Mouse (Mus musculus): ENCODE measurements around the gene Abcd1.

The Abcd1 gene

DNA sequence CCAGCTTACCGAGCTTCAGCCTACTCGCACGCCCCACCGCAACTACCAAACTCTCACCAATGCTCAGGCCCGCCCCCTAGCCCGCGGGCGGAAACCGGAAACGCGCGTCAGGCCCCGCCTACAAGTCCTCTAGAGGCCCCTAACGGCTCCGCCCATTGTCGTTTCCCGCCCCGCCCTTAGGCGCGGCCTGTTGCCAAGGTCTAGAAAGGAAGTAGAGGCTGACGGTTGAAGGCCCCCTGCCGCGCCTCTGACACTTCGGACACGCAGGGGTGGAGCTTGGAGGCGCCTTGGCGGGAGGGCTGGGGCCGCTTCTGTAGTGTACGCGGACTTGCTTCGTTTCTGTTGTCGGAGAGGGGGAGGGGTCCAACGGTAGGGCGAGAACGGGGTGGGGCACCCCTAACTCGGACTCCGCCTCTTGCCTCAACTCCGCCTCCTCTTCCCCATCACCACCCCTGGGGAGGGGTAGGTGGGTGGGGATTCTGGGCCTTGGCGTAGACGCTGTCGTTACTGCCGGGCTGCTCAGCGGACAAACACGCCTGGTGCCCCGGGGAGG, at the start of gene Abcd1, which contains the start of gene Bcap31:
TSS of gene Abcd1 (plus strand) at position 489 of the 553 bp plus-strand sequence.
TSS of gene Bcap31 (minus strand) at position 67 of the 553 bp plus-strand sequence.
- DNase-seq (ENCODE audit: low spot score in 2 of 2), result peak; percentile 78 to 89

DNA sequence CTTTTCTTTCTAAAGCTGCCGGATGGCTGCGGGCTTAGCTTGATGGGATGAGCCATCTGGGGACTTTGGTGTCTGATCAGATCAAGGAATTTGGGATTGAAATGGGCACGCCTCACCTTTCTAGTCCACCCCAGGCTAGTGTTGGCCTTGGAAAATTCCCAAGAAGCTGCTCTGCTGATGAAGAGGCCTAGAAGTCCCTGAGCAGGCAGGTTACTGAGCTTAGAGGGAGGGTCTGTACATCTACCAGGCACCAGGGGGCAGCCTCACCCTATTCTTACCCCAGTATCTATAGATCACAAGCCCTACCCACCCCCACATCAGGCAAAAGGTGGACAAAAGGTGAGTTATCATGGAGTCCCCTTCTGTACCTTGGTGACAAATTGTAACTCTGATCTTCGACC, 44.4 kb upstream of the Abcd1 start:
- DNase-seq (ENCODE audit: low spot score in 2 of 2), result peak; percentile 31 to 43

DNA sequence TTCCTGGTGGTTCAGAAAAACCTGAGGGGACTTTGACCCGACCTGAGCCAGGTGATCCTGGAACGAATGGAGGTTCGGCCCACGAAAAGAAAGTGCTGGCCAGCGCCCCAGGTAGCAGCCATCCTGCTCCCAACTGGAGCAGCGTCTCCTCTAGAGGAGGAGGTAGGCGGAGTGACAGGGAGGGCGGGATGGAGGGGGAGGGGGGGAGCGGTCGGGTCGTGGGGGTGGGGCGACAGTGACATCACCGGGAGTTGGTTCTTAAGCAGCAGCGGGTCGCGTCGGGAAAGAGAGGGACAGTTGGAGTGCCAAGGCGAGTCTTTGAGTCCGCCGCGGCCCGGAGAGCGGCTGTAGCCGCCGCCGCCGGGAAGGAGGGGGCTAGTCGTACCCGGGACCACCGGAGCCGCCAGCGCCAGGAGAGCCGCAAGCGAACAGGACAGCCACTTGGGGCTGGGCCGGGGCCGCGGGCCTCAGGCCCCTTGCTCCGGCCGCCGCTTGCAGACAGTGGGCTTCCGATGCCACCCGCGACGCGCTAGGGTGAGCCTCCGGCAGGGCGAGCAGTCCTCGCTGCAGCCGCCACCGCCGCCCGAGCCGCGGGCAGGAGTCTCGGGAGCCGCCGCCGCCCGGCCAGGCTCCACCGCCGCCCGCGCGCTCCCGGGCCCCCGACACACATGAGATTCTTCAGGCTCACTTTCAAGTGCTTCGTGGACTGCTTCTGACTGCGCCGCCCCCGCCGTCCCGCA, 43.3 kb upstream of the Abcd1 start, which contains the start of gene Slc6a8:
TSS of gene Slc6a8 (plus strand) at position 272 of the 740 bp plus-strand sequence.
- peak; percentile 46 to 59 for DNase-seq (ENCODE audit: low spot score in 2 of 2)

DNA sequence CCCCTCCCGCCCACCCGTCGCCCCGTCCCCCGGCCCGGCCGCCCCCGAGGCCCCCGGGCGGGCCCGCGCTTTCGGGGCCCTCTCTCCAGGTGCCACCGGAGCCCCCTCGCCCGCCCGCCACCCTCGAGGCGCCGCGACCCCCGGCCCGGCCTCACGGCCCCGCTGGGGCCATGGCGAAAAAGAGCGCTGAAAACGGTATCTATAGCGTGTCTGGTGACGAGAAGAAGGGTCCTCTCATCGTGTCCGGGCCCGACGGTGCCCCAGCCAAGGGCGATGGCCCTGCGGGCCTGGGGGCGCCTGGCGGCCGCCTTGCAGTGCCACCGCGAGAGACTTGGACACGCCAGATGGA, 42.8 kb upstream of the Abcd1 start:
- no peak for DNase-seq (ENCODE audit: low spot score in 2 of 2)

DNA sequence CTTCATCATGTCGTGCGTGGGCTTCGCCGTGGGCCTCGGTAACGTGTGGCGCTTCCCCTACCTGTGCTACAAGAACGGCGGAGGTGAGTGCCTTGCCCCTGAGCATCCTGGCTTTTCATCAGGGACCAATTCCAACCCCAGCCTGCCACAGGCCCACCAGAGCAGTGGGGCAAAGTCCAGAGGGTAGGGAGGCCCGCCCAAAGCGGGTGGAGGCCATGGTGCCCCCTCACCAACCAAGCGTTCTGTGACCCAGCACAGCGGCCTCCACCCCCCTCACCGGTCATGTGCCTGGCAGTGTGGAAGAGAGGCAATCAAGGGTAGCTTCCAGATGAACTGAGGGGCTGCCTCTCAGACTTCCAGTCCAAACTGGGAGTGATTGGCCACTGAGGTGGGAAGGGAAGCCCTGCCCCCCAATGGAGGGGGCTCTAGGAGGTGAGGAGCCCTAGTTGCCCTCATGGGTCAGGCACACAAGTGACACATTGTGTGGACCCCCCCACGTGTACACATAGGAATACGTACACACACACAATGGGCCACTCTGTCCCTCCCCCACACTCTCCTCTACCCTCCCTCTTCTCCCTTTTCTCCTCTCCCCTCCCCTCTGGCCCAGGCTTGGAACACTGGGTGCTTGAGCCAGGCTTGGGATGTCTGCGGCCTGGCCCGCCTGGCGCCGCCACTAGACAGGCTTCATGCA, 42.3 kb upstream of the Abcd1 start:
- no peak for DNase-seq (ENCODE audit: low spot score in 2 of 2)

DNA sequence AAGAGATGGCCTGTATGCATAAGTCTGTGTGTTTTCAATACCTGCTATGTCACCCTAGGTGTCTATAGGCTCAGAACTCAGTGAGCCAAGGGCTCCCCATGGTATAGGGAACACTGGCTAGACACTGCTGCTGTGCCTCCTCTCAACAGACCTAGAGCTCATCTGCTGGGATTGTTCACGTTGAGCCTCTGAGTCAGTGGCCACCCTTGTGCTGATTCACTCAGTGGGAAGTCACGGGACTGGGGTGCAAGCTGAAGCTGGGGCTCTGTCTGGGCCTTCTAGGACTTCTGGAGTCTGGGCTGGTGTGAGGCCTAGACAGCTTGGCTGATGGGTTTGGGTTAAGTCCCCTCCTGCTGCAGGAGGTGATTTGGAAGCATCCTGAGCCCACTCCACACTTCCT, 41.2 kb upstream of the Abcd1 start:
- peak; percentile 22 to 27 for DNase-seq (ENCODE audit: low spot score in 2 of 2)

DNA sequence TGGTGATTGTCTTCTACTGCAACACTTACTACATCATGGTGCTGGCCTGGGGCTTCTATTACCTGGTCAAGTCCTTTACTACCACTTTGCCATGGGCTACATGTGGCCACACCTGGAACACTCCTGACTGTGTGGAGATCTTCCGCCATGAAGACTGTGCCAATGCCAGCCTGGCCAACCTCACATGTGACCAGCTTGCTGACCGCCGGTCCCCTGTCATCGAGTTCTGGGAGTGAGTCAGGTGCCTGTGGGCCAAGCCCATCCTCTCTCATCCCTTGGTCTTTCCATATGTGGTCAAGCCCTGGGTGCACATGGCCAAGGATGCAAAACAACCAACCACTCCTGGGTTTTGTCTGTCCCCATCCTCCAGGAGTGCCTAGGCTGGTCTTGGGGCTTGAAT, 39.7 kb upstream of the Abcd1 start:
- no peak for DNase-seq (ENCODE audit: low spot score in 2 of 2)

DNA sequence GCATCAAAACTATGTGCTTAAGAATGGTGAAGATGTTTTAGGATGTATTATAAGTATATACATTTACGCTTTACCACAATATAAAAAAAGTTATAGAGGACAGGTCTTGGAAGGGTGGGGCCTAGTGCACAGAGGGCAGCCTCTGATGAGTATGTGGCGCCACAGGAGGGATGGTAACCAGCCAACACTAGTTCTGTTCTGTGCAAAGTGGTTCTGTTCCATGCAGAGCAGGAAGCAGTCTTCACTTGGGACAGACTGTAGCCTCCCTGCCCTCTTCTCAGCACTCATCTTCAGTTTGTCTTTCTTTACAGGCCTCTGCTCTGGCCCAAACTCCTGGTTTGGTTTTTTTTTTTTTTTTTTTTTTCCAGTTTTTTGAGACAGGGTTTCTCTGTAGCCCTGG, 32.2 kb upstream of the Abcd1 start:
- DNase-seq (ENCODE audit: low spot score in 2 of 2), result no peak

DNA sequence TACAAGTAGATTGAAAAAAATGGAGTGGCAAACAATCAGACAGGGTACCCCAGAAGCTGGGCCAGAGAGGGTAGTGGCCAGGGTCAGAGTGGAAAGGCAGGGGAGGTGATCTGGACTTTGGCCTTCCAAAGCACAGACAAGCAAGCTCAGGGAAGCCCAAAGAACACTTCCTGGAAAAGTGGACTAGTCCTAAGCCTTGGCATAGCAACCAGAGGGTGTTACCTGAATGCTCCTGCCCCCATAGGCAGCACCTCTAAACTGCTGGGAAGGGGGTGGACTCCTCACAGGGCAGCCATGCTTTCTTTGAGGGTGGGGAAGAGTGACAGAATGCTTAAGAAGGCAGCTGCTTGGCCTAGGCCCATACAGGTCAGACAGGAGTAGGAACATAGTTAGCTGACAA, 31.4 kb upstream of the Abcd1 start:
- no peak for DNase-seq (ENCODE audit: low spot score in 2 of 2)

DNA sequence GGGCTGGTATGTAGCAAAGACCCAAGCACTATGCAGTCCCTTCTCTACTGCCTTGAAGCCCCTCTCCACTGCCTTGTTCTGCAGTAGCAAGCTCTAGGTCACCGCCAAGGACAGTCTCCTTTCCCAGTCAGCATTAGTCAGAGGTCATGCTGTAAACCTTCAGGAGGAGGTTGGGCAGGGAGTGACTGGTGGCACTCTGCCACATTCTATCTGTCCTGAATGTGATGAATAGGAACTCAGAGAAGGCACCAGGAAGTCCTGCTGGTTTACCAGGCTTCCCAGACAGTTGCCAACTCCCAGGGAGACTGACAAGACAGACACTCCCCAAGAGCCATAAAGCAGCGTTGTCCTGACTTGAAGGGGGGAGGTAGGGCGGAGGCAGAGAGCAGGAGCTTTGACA, 30.8 kb upstream of the Abcd1 start:
- DNase-seq (ENCODE audit: low spot score in 2 of 2), result no peak

DNA sequence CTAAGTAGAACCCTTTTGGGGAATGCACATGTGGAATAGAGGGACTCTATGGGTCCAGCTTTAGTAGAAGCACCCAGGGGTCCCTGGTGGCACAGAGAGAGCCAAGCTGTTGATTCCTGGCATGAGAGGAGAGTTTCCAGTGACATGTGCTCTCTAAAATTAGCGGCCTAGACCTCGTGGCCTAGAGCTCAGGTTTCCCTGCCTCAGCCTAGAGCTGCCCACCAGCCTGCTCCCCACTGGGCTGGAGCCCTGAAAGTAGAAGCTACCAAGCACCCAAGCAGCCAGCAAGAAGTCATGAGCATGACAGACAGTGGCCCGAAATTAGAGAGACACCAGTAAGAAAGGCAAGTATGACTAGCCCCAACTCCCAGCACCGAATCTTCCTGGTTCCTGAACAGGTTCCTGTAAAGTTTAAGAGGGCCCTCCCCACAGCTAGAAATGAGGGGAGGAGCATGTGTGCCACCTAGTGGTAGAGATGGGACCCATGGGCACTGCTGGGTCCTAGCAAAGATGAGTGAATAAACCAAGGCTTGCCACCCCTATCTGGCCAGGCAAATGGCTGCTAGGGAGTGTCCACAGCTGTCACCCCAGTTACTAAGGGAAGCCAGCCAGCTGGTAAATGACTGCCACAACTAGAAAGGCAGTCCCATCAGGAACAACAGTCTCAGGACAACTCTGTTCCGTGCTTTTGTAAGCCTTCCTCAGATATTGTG, 25.3 kb upstream of the Abcd1 start:
- DNase-seq (ENCODE audit: low spot score in 2 of 2), result peak; percentile 41 to 44

DNA sequence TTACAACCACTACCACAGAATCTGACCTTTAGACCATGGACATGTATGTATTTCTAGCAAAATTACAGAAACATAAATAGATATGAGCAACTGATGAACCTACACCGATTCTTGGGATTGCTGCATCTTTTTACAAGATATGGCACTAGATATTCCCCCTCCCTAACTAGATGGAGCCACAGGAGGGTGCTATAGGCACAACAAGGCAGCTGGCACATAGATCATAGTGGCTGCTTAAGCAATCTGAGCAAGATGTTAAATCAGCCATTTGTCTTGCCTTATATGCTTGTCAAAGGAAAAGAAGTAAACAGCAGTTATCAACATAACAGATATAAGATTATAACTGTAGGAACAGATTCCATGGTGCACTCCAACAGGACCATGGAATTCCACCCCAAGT, 15.9 kb upstream of the Abcd1 start:
- no peak for DNase-seq (ENCODE audit: low spot score in 2 of 2)

DNA sequence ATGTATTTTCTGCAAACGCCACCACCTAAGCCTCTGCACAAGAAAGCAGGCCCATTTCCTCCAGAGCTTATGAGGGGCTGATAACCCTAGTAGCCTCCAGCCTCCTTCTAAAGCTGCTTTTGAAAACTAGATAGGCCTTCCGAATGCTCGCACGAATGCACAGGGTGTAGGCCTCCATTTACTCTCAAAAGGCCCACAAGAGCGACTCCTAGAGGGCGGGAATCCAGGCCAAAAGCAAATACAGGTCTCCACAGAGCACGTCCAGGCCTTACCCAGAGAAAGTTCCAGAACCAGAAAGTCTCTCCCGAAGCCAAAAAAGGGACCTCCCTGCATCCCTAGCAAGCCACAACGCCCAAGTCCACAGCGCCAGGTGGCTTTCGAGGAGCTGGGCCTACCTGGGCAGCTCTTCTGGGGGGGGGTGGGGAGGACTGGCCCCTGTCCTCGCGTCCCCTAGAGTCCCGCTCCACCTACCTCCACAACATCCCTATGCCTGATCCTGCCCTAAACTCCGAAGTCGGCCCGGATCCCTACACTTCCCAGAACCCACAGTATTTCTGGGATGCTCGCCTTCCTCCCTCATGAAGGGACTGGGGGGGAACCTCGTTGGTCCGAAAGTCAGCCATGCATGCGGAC, 805 bp upstream of the Abcd1 start:
- DNase-seq (ENCODE audit: low spot score in 2 of 2), result no peak

DNA sequence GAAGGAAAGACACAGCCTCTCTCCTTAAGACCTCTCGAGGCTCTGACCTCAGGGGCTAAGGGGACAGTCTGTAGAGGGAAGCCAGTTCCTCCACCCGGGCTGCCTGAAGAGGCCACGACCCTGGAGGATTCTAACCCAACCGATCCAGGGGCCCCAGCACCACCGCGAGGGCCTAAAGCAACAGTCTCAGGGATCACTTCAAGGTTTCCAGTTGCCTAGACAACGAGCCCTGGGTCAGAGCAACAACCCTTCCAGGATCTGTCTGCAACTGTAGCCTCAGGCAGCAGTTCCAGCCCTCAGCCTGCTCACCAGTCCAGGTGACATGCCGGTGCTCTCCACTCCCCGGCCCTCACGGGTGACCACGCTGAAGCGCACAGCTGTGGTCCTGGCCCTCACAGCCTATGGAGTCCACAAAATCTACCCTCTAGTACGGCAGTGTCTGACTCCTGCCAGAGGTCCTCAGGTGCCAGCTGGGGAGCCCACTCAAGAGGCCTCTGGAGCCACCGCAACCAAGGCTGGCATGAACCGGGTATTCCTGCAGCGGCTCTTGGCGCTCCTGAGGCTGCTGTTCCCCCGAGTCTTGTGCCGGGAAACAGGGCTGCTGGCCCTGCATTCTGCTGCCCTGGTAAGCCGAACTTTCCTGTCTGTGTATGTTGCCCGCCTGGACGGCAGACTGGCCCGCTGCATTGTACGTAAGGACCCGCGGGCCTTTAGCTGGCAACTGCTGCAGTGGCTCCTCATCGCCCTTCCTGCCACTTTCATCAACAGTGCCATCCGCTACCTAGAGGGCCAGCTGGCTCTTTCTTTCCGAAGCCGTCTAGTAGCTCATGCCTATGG, 530 bp downstream of the Abcd1 start:
- DNase-seq (ENCODE audit: low spot score in 2 of 2), result peak; percentile 5 to 12

DNA sequence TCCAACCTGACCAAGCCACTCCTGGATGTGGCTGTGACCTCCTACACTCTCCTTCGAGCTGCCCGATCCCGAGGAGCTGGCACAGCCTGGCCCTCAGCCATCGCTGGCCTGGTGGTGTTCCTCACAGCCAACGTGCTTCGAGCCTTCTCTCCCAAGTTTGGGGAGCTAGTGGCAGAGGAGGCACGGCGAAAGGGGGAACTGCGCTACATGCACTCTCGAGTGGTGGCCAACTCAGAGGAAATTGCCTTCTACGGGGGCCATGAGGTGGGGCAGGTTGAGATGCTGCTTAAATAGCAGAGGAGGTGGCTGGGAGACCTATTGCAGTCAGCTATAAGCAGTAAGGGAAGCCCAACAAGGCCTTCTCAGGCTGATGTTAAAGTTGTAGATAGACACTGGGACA, 1.3 kb downstream of the Abcd1 start:
- DNase-seq (ENCODE audit: low spot score in 2 of 2), result no peak

DNA sequence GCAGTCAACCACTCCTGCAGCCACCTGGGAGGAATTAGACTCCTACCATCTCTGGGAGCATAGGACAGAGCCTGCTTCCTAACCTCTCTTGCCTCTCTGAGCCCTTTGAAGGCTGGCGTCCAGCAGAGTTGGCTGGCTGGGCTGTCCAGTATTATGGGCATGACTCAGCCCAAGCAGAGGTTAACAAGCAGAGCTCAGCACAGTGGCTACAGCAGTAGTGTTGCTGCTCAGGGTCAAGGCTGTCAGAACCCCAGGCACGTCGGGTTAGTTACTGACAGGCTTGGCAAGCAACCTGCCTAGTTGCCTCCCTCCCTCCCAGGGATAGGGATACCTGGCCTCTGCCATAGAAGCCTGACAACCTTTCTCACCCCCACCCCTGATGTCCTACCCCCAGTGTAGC, 1.9 kb downstream of the Abcd1 start:
- DNase-seq (ENCODE audit: low spot score in 2 of 2), result no peak

DNA sequence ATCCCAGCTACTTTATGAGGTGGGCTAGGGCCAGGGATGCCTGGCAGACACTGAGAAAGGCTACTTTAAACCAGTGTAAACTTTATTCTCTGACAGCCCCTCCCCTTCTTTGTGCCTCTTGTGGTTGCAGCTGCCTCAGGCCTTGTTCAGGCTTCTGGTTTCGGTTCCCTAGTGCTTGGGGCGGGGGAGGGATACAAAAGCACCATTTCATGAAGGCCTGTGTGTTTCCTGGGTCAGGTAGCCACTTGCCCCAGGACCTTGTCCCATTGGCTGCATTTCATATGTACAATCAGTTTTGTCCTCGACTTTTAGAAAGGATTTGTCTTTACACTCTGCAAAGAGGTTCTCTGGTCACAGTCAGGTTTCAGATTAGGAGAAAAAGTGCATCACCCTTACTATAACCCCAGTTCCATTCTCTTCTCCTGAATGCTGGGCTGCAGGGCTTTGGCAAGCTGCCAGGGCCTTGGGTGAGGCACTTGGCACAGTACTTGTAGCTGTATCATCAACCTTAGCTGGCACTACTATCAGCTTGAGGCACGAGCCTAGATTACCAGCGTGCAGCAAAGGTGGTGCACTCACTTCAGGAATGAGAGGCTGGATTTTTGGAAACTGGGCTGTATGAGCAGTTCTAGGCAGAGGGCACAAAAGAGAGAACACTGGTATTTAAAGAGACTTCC, 2.4 kb downstream of the Abcd1 start:
- DNase-seq (ENCODE audit: low spot score in 2 of 2), result no peak

DNA sequence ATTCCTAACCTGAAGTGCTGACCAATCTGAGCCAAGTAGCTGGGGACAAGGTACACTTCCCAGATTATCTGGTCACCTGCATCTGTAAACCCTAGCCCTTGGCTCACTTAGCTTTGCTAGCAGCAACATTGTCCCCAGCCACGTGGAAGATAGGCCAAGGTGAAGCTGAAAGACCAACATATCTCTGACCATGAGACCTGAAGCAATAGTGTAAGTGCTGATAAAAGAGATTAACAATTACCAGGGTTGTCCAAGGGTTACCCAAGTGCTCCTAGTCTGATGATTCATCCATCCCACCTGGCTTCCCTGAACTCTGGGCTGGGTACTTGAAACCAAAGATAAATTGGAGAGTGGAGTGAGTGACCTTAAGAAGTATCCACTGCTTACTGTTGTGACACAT, 14.5 kb downstream of the Abcd1 start:
- no peak for DNase-seq (ENCODE audit: low spot score in 2 of 2)

DNA sequence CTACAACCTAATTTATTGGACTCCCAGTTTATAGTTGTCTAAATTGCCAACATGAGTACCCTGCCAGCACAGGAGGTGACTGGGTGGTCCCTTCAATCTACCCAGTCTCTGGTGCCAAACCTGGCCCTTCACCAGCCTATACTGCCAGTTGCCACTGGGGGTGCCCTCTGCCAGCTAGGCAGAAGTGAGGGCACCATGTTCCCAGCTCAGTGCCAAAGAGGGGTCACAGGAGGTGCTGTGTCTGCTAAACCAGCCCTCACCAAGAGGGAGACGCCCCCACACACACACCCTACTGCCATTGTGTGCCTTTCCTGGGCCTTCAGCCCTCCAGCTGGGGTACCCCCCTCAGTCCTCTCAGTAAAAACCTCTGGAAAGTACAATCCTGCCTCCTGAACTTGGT, 21.8 kb downstream of the Abcd1 start:
- no peak for DNase-seq (ENCODE audit: low spot score in 2 of 2)

DNA sequence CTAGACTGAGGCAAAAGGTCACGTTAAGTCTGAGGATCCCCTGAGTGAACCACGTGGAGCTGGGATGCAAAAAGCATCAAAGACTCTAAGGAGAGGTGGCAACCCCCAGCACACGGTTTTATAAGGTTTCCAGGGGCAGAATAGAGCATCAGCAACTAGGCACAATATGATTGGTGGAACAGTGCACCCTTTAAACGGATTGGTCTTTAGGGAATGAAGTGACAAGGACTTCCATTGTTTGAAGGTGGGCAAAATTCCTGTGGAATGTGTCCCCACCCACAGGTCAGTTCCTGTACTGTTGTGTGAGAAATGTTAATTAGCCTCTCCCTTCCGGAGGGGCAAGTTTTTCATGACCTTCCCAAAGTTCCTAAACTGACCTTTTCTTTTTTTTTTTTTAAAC, 22.8 kb downstream of the Abcd1 start:
- DNase-seq (ENCODE audit: low spot score in 2 of 2), result no peak

Data from right cerebral cortex, adult 2 months (tissue).